Mouse (Mus musculus) adrenal gland, adult 8-10 months (tissue): ENCODE data around the gene Efcab5. TPM values are rescaled to one million over a fixed set of nuclear protein-coding genes. Genes with fewer than 3 reads are reported as not detected.
"Not testable (repeated sequence)": the region's sequence is repeated elsewhere in the genome, so short reads cannot be mapped to it uniquely, and the experiment has no call there.

Source experiments
- DNase-seq: peaks from one replicate; pipeline ENCODE4 v3.0.0; 2022
- total RNA-seq, 4 experiments: library from RNA; stranded (reverse); gene quantifications; 2 replicates each; pipeline ENCODE4 v1.2.4; 2022

Efcab5 gene
- total RNA-seq, 4 experiments from 2014 or later = 0.30 to 0.59 (median 0.32) TPM

DNA sequence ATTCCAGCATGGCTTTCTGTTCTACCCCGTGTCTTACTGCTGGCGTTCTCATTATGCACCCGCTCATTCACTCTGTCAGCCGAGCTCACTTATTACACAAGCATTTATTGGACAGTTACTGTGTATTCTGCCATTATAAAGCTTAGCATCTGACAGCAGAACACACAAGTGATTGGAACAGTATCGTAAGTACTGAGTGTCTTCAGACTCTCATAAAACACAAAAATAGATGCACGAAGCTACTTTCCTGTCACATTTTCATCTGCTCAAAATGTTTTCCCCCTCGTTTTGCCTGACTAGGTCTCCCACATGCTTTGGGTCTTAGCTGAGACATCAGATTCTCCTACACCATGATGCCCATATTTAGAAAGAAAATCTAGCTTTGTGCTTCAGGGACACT is 14.2 kb downstream of the Efcab5 start:
- DNase-seq = no peak

- DNase-seq = no peak
Measured at GRCm38 (mm10) chr11:77173731-77174130, 15.0 kb downstream of the Efcab5 start.

- DNase-seq = no peak
Measured at GRCm38 (mm10) chr11:77160744-77161143, 28.0 kb downstream of the Efcab5 start.

- DNase-seq = no peak
Measured at GRCm38 (mm10) chr11:77160341-77160740, 28.4 kb downstream of the Efcab5 start.

DNA sequence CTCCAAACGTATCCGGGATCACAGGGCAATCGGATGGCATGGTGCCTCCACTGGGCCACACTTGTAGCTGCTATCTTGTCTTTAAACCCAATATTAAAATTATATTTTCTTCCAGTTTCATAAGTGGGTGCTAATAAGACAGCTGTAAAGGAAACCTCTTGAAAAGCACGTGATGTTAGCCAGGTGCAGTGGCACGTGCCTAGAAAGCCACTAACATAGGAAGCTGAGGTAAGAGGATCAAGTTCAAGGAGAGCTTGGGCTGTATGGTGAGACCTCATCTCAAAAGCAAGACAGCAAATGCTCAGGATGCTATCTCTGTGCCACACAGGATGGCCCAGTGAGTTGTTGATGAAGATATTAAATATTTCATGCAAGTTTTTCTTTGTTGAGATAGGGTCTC is 34.6 kb downstream of the Efcab5 start:
- DNase-seq = no peak

- DNase-seq = no peak
Measured at GRCm38 (mm10) chr11:77150806-77151205, 38.0 kb downstream of the Efcab5 start.

GRCm38 (mm10) chr11:77149783-77150630 is 38.8 kb downstream of the Efcab5 start:
- DNase-seq = not testable (repeated sequence)

DNA sequence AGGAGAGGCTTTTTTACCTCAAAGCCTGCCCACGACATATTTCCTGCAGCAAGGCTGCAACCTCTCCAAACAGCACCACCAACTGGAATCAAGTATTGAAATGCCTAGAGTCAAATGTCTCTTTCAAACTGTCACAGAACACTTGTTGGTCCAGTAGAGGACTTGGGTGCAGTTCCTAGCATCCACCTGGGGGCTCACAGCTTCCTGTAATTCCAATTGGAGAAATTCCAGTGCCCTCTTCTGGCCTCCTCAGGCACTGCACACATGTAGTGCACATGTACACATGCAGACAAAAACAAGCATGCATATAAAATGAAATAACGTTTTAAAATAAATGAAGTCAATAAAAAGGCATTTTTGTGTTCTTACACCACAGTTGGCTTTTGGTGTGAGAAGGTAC is 40.0 kb downstream of the Efcab5 start:
- no peak for DNase-seq

GRCm38 (mm10) chr11:77147753-77148152 is 41.0 kb downstream of the Efcab5 start:
- no peak for DNase-seq

- no peak for DNase-seq
Measured at GRCm38 (mm10) chr11:77145423-77145822, 43.3 kb downstream of the Efcab5 start.

GRCm38 (mm10) chr11:77141938-77142337 is 46.8 kb downstream of the Efcab5 start:
- DNase-seq = no peak

- no peak for DNase-seq
Measured at GRCm38 (mm10) chr11:77139976-77140375, 48.8 kb downstream of the Efcab5 start.

- DNase-seq = no peak
Measured at GRCm38 (mm10) chr11:77133450-77133849, 55.3 kb downstream of the Efcab5 start.

- DNase-seq = peak; percentile 1
Measured at GRCm38 (mm10) chr11:77132580-77132979, 56.2 kb downstream of the Efcab5 start.

DNA sequence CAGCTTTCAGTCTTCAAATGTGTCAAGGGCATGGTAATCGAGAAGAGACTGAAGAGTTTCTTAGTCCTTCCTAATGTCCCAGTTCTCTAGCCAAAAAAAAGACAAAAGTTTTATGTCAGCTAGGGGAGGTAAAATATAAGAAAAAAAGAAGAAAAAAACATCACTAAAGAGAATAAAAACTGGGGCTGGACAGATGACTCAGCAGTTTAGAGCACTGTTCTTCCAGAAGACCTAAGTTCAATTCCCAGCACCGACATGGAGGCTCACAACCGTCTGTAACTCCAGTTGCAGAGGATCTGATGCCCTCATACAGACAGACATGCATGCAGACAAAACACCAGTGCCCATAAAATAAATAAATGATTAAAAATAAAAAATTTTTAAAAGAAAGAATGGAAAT is 60.2 kb downstream of the Efcab5 start:
- no peak for DNase-seq

DNA sequence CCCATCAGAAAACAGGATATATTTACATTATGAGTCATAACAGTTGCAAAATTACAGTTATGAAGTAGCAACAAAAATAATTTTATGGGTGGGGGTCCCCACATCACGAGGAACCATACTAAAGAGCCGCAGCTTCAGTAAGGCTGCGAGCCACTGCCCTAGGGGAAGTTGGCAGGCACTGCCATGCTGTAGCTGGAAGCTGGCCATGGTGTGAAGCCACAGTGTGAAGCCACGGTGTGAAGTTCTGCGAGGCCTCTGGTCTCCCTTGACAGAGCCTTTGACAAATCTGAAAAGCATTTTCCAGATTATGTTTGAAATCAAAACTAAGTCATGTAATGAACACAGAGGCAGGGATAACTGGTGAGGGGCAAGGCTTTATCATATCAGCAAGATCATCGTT is 77.6 kb downstream of the Efcab5 start:
- DNase-seq = no peak

GRCm38 (mm10) chr11:77108442-77108841 is 80.3 kb downstream of the Efcab5 start:
- DNase-seq = no peak

DNA sequence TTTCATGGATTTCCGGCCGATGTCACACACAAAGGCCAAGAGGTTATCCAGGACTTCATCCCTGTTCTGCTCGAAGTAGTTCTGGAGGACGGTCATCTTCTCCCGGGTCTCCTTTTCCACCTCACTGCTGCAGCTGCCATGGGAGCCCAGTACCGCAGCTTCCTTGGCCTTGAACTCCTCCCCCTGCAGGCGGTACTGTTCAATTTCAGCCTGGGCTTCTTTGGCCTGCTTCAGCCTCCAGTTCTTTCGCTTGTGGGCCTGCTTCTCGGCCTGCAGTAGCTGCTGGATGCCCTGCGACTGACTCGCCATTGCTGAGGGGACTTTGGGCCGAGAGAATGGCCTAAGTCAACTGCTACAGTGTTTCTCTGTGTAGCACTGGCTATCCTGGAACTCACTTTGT is 80.9 kb downstream of the Efcab5 start:
- not testable (repeated sequence) for DNase-seq

DNA sequence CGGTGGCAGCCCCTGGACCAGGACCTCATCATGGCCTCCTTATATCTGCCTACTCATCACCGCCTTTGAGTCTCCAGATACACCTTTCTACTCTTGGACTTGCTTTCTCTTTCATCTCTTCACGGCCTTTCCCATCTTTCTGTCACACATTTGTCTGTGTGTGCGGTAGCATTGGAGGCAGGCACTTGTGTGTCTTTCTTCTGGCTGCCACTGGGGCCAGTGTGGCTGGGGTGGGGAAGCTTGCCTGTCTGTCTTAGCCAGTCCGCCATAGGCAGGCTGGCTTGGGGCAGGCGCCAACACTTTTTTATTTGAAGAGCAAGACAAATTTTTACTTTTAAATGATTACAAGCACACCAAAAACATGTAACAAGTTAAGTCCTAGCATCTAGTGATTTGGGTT is 81.8 kb downstream of the Efcab5 start:
- DNase-seq = no peak

GRCm38 (mm10) chr11:77100137-77100937 is 88.4 kb downstream of the Efcab5 start:
- peak; percentile 43 for DNase-seq

DNA sequence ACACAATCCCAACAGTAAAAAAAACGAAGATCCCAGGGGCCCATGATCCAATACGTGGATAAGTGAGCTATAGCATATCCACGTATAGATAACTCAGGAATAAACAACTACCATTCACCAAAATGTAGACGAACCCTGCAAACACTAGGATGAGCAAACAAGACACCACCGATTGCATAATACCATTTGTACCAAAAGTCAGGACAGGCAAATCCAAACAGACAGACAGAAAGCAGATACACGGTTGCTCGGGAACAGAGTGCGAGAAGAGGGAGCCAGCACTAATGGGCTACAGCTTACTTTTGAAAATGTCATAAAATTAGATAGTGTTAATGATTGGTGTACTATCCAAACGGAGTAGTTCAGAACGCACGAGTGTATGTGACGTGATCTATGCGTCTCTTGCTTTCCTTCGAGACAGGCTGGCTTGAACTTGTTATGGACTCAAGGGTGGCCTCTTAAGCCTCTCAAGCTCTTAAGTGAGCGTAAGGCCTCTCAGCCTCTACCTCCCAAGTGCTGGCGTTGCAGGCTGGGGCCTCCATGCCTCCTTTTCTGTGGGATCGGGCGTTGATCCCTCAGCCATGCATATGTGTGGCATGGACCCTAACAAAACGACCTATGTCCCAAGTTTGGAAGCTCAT is 90.3 kb downstream of the Efcab5 start:
- no peak for DNase-seq

DNA sequence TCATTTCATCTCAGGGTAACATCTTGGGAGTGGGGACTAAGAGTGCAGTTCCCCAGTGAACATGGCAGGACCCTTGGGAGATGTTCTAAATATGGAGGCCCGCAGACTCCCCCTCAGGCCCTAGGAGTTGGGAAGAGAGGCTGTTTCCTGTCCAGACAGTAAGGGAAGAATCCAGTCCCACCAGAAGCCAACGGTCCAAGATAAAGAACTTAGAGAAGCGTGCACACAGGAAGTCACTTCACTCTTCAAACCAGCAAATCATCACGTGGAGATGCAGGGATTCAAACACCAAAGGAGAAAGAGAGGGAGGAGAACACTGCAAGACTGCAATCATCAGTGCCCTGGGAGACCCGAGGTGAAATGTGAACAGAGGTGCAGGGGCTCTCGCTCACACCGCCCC is 91.8 kb downstream of the Efcab5 start:
- DNase-seq = no peak

DNA sequence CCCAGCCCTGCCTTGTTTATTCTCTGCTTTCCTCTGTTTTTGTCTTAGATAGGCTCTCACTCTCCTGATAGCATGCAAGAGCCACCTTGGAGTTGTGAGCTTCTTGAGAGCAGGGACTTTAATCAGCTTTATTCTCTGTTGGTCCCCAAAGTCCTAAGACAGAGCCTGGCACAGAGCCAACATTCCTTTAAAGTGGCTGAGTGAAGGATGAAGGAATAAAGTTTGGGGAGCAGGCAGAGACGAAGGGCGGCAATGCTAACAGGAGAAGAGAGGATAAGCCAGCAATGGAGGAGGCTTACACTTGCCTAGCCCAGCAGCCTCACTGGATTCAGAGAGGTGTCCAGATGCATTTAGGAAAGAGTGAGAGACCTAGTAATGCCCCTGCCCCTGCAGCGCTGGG is 92.2 kb downstream of the Efcab5 start:
- DNase-seq = no peak
